Mouse (Mus musculus) heart, adult 2 months (tissue): ENCODE measurements at regions not wholly inside any gene's neighbourhood (a gene's known extent, or its start where the extent isn't known, plus 50 kb on each side); places are given as distances from the start of the nearest gene placed in this dataset.

Source experiments
- DNase-seq, 2 experiments: peaks; one replicate each; pipeline ENCODE4 v3.0.0; 2021
- H3K27ac ChIP-seq: fragments of 200-600 bp; 2 replicates; pipeline ENCODE4 v1.8.1; 2022
- H3K27me3 ChIP-seq: fragments of 200-500 bp; 2 replicates; pipeline ENCODE4 v1.6.1; 2012; ENCODE audit warnings: mild to moderate bottlenecking, low read length, inconsistent platforms, mixed read lengths; ENCODE audit not compliant: control insufficient read depth, insufficient read depth
- H3K36me3 ChIP-seq: fragments of 200-500 bp; 2 replicates; pipeline ENCODE4 v1.6.1; 2012; ENCODE audit warnings: low read length, inconsistent platforms; ENCODE audit not compliant: control insufficient read depth, insufficient read depth
- H3K4me1 ChIP-seq: fragments of 200-500 bp; 2 replicates; pipeline ENCODE4 v1.6.1; 2011; ENCODE audit warnings: low read length; ENCODE audit not compliant: control insufficient read depth, insufficient read depth
- H3K4me3 ChIP-seq: fragments of 200-600 bp; 2 replicates; pipeline ENCODE4 v1.8.1; 2022
- H3K79me2 ChIP-seq: fragments of 200-500 bp; replicated peaks from 2 replicates; pipeline ENCODE4 v1.6.1; 2012; ENCODE audit warnings: mild to moderate bottlenecking, inconsistent platforms, low read length, moderate library complexity, mixed read lengths; ENCODE audit not compliant: control insufficient read depth, insufficient read depth
- H3K9ac ChIP-seq: fragments of 200-500 bp; 2 replicates; pipeline ENCODE4 v1.6.1; 2012; ENCODE audit warnings: low read depth, mild to moderate bottlenecking, control low read depth, inconsistent platforms, low read length, mixed read lengths
- CTCF ChIP-seq: fragments of 200-600 bp; IDR thresholded peaks from 2 replicates; pipeline ENCODE4 v1.8.1; 2022; ENCODE audit warnings: antibody characterized with exemption, mild to moderate bottlenecking, moderate library complexity
- EP300 ChIP-seq: fragments of 200-500 bp; IDR thresholded peaks from 2 replicates; pipeline ENCODE4 v1.6.1; 2011; ENCODE audit warnings: low read depth, low read length, control low read depth; ENCODE audit not compliant: insufficient read depth
- POLR2A ChIP-seq: fragments of 200-500 bp; IDR thresholded peaks from 2 replicates; pipeline ENCODE4 v1.6.1; 2011; ENCODE audit warnings: mild to moderate bottlenecking, low read depth, low read length, control low read depth; ENCODE audit not compliant: insufficient read depth
- WGBS: fragments of 180-500 bp; shearing (Covaris S2); methylation state at CpG from one replicate; pipeline ENCODE4 v1.1.7; 2018; 5-methylcytosine and 5-hydroxymethylcytosine counted together
- intact Hi-C: fragments of 180-260 bp; cut with DNase I; formaldehyde crosslinking; loops from one replicate; pipeline ENCODE4 v1.15.1; 2025

GRCm38 (mm10) chr2:161349110-161349509 lies 240.2 kb upstream of the Chd6 start:
- H3K79me2 ChIP-seq: no peaks in the 10 kb centered on the region
- no peaks in the 10 kb centered on the region for H3K36me3 ChIP-seq
- no peak overlapping the region for H3K9ac ChIP-seq
- WGBS: 32% methylated on average over 4 of the region's 4 CpGs
- H3K27me3 ChIP-seq: no peaks in the 10 kb centered on the region
- H3K27ac ChIP-seq: no peak overlapping the region
- DNase-seq: no peak
- no peak for TF ChIP-seq POLR2A
- TF ChIP-seq CTCF: no peak
- no peak for TF ChIP-seq EP300
- no peaks in the 10 kb centered on the region for H3K4me1 ChIP-seq
- H3K4me3 ChIP-seq: no peak overlapping the region
- intact Hi-C loops: no loop called here

DNA sequence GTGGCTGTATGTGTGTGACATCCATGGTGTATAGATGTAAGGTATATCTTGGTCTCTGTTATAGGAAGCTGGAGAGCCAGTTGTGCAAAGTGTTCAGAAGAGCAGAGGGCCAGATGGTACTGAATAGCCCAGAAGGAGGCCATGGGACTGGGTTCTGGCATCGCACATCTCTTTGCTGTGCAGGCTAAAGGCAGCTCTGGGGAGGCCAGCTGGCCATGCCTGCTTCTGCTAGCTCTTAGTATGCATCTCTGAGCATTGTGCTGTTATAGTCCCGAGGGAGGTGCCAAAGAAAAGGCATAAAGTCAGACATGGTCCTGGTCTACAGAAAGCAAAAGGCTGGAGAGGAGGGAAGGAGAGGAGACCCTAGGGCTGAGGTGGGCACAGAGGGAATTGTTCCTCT lies 235.1 kb upstream of the Chd6 start:
- DNase-seq: no peak
- Histone ChIP-seq H3K36me3 (no peaks in the 10 kb centered on the region), H3K4me1 (peaks cover 4% of the 10 kb centered on the region; the same call in 1 of the 2 replicates), H3K27me3 (no peaks in the 10 kb centered on the region), H3K4me3 (no peak overlapping the region), H3K79me2 (no peaks in the 10 kb centered on the region), H3K27ac (no peak overlapping the region), H3K9ac (no peak overlapping the region)
- TF ChIP-seq CTCF (no peak), EP300 (no peak), POLR2A (no peak)
- intact Hi-C loops: no loop called here
- WGBS: 68% methylated on average over 2 of the region's 2 CpGs

GRCm38 (mm10) chr2:161342648-161343047 lies 233.8 kb upstream of the Chd6 start:
- intact Hi-C loops: no loop called here
- 85% methylated on average over 2 of the region's 2 CpGs for WGBS
- Histone ChIP-seq H3K4me3 (no peak overlapping the region), H3K79me2 (no peaks in the 10 kb centered on the region), H3K4me1 (peaks cover 4% of the 10 kb centered on the region; the same call in 1 of the 2 replicates), H3K27me3 (no peaks in the 10 kb centered on the region), H3K36me3 (no peaks in the 10 kb centered on the region), H3K9ac (no peak overlapping the region), H3K27ac (no peak overlapping the region)
- DNase-seq: no peak
- TF ChIP-seq EP300: no peak
- no peak for TF ChIP-seq POLR2A
- no peak for TF ChIP-seq CTCF

DNA sequence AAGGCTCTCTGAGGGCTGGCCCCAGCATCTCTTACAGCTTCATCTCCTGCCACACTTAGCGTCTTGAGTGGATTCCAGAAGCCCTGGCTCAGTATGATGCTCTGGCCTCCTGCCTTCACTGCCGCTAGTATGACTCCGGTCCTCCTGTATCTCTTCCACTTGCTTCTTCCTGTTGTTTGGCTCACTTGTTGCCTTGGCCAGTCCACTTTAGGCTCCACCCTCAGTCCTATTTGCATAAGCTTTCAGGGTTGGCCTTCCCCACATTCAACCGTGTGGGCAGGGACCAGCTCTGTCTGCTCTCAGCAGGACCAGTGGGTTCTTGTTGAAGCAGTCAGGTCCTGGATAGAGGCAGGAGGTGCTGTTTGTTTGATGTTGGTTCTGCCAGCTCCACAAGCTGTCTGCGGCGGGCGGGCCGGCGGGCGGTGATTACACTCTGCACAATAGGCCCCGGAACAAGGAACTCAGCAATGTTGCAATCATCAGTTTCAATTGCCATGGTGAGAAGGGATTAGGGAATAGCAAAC lies 232.6 kb upstream of the Chd6 start:
- intact Hi-C loops: no loop called here

GRCm38 (mm10) chr2:161340291-161340690 lies 231.4 kb upstream of the Chd6 start:
- intact Hi-C loops: no loop called here
- H3K79me2 ChIP-seq: no peaks in the 10 kb centered on the region
- no peak overlapping the region for H3K9ac ChIP-seq
- H3K4me3 ChIP-seq: no peak overlapping the region
- no peaks in the 10 kb centered on the region for H3K36me3 ChIP-seq
- H3K27me3 ChIP-seq: no peaks in the 10 kb centered on the region
- no peak for DNase-seq
- peaks cover 4% of the 10 kb centered on the region; the same call in 1 of the 2 replicates for H3K4me1 ChIP-seq
- TF ChIP-seq CTCF: no peak
- TF ChIP-seq EP300: no peak
- no peak for TF ChIP-seq POLR2A
- WGBS: 82% methylated on average over 9 of the region's 9 CpGs
- H3K27ac ChIP-seq: no peak overlapping the region

More for the DNA sequence above, 232.6 kb upstream of the Chd6 start:
- no peak for TF ChIP-seq CTCF
- no peaks in the 10 kb centered on the region for H3K27me3 ChIP-seq
- no peak overlapping the region for H3K4me3 ChIP-seq
- peaks cover 4% of the 10 kb centered on the region; the same call in 1 of the 2 replicates for H3K4me1 ChIP-seq
- WGBS: 2% methylated on average over 11 of the region's 11 CpGs
- no peak overlapping the region for H3K9ac ChIP-seq
- H3K36me3 ChIP-seq: no peaks in the 10 kb centered on the region
- H3K79me2 ChIP-seq: no peaks in the 10 kb centered on the region
- no peak overlapping the region for H3K27ac ChIP-seq
- DNase-seq: peak; percentile 47 to 48

- no peak for DNase-seq
- TF ChIP-seq POLR2A: no peak
- H3K27ac ChIP-seq: no peak overlapping the region
- no peak overlapping the region for H3K9ac ChIP-seq
- peaks cover 4% of the 10 kb centered on the region; the same call in 1 of the 2 replicates for H3K4me1 ChIP-seq
- H3K36me3 ChIP-seq: no peaks in the 10 kb centered on the region
- WGBS: 19% methylated on average over 14 of the region's 14 CpGs
- intact Hi-C loops: no loop called here
- no peak overlapping the region for H3K4me3 ChIP-seq
- H3K27me3 ChIP-seq: no peaks in the 10 kb centered on the region
- no peaks in the 10 kb centered on the region for H3K79me2 ChIP-seq
Observed at GRCm38 (mm10) chr2:161339327-161340001, 230.6 kb upstream of the Chd6 start.
